Mouse (Mus musculus) ES-E14 (cell line): ENCODE data around the gene Chst7. TPM values are rescaled to one million over a fixed set of nuclear protein-coding genes. Genes with fewer than 3 reads are reported as not detected.

ENCODE experiments used
- DNase-seq: peaks from one replicate; pipeline ENCODE4 v3.0.0-alpha.2; 2013; ENCODE audit warnings: low read depth, low spot score
- H3K27ac ChIP-seq: 2 replicates; pipeline ENCODE4 v1.5.1; 2012; ENCODE audit warnings: low read depth, mild to moderate bottlenecking, low read length, moderate library complexity, mixed read lengths; ENCODE audit not compliant: poor library complexity, insufficient read depth, severe bottlenecking
- H3K36me3 ChIP-seq: 2 replicates; pipeline ENCODE4 v1.6.1; 2012; ENCODE audit warnings: mild to moderate bottlenecking, low read length, moderate library complexity, mixed read lengths; ENCODE audit not compliant: control insufficient read depth, poor library complexity, insufficient read depth, severe bottlenecking
- H3K4me1 ChIP-seq, 2 experiments: fragments of 150-350 bp in 1 of 2; sonication (generic) in 1 of 2; 2 replicates each; pipeline ENCODE4 v1.6.1; 2012; ENCODE audit warnings: low read length in 2 of 2, mild to moderate bottlenecking in 1 of 2, mixed read lengths in 1 of 2; ENCODE audit not compliant: control insufficient read depth in 2 of 2, insufficient read depth in 2 of 2, poor library complexity in 1 of 2
- H3K4me3 ChIP-seq, 2 experiments: fragments of 150-350 bp in 1 of 2; sonication (generic) in 1 of 2; 2 replicates each; pipeline ENCODE4 v1.5.1; 2012; ENCODE audit warnings: low read length in 2 of 2, low read depth in 1 of 2, mild to moderate bottlenecking in 1 of 2, mixed read lengths in 1 of 2; ENCODE audit not compliant: insufficient read depth in 1 of 2, poor library complexity in 1 of 2, severe bottlenecking in 1 of 2
- H3K9ac ChIP-seq: 2 replicates; pipeline ENCODE4 v1.6.1; 2012; ENCODE audit warnings: low read depth, mild to moderate bottlenecking, low read length, mixed read lengths; ENCODE audit not compliant: poor library complexity, insufficient read depth, severe bottlenecking
- H3K9me3 ChIP-seq: fragments of 150-350 bp; sonication (generic); 2 replicates; pipeline ENCODE4 v1.6.1; 2012; ENCODE audit warnings: low read depth, mild to moderate bottlenecking, low read length; ENCODE audit not compliant: control insufficient read depth, insufficient read depth
- CHD2 ChIP-seq: IDR thresholded peaks from 2 replicates; pipeline ENCODE4 v1.6.1; 2014; ENCODE audit warnings: mild to moderate bottlenecking, low read depth, low read length, inconsistent platforms
- HCFC1 ChIP-seq: IDR thresholded peaks from 2 replicates; pipeline ENCODE4 v1.6.1; 2012; ENCODE audit warnings: low read length, inconsistent platforms, borderline replicate concordance; ENCODE audit not compliant: insufficient read depth
- MAFK ChIP-seq: IDR thresholded peaks from 2 replicates; pipeline ENCODE4 v1.6.1; 2014; ENCODE audit warnings: mild to moderate bottlenecking, low read depth, low read length, inconsistent platforms; ENCODE audit not compliant: insufficient read depth
- ZC3H11A ChIP-seq: IDR thresholded peaks from 2 replicates; pipeline ENCODE4 v1.6.1; 2012; ENCODE audit warnings: low read depth, mild to moderate bottlenecking, inconsistent platforms, low read length, borderline replicate concordance
- ZNF384 ChIP-seq: IDR thresholded peaks from 2 replicates; pipeline ENCODE4 v1.6.1; 2012; ENCODE audit warnings: low read depth, low read length, inconsistent platforms
- in situ Hi-C, 2 experiments: fragments of 600-800 bp; cut with MboI; formaldehyde crosslinking; loops; one replicate each; pipeline ENCODE4 v1.15.1; 2025; ENCODE audit warnings: low sequenced_read_pairs in 2 of 2, inconsistent platforms in 1 of 2; ENCODE audit not compliant: unreplicated experiment in 2 of 2
- total RNA-seq: library from RNA; depleted of rRNA; stranded (reverse); fragments of 300-350 nt; gene quantifications from 2 replicates; pipeline ENCODE4 v1.2.3, GENCODE M21; 2012

Chst7 gene
- total RNA-seq, 1 experiment: 3.8 TPM

DNA sequence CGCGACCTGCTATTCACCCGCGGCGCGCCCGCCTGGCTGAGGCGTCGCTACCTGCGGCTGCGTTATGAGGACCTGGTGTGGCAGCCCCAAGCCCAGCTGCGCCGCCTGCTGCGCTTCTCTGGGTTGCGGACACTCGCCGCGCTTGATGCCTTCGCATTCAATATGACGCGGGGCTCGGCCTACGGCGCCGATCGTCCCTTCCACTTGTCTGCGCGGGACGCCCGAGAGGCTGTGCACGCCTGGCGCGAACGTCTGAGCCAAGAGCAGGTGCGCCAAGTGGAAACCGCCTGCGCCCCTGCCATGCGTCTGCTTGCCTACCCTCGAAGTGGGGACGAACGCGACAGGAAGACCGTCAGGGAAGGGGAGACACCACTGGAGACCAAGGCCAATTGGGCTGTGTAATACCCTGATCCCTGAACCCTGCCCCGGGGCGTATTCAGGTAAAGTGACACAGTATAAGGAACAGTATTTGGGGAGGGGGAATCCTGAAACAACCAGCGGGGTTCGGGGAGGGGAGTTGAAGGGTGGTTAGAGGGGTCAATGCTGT lies 1.5 kb downstream of the Chst7 start:
- Histone ChIP-seq H3K4me3 (peak overlapping the region; percentile 69 to 77), H3K36me3 (no peaks in the 10 kb centered on the region), H3K4me1 (no peaks in the 10 kb centered on the region), H3K9ac (0 out of 2 replicates have a peak overlapping the region, but pooled peaks have one; percentile 15), H3K27ac (no peak overlapping the region), H3K9me3 (no peaks in the 10 kb centered on the region)
- DNase-seq: no peak
- in situ Hi-C loops: no loop called here
- TF ChIP-seq CHD2: no peak
- no peak for TF ChIP-seq MAFK
- no peak for TF ChIP-seq ZC3H11A
- TF ChIP-seq HCFC1: no peak
- no peak for TF ChIP-seq ZNF384

DNA sequence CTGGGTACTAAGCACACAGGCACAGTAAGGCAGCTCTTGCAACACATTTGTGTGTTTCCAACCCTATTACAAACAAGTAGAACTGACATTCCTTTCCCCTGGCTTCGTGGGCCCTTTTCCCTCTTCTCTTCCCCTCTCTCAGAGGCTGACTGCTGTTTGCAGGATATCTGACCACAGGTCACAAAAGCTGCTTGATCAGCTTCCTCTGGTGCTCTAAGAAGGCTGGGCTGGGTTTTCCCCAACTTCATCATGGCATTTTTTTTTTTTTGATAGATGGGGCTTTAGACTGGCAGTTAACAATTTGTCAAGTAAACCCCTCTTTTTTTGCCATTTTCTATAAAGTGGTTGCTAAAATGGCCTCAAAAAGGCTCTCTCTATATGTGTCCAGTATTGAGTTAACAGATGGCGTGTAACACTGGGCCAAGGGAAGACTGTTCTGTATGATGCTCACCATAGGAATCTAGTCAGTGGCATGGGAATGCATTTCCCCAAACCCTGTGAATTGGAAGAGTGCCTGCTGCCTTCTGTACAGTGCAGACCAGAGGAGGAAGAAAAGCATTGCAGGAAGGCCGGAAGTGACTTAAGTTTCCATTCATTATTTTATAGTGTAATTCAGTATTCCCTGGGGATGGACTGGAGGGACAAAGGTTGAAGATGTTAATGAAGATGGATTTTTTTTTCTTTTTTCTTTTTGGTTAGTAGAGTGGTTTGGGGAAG lies 2.6 kb downstream of the Chst7 start:
- TF ChIP-seq MAFK: no peak
- TF ChIP-seq HCFC1: no peak
- no peak for TF ChIP-seq ZNF384
- no peak for TF ChIP-seq ZC3H11A
- no peak overlapping the region for H3K9ac ChIP-seq
- no peaks in the 10 kb centered on the region for H3K4me1 ChIP-seq
- no peak overlapping the region for H3K4me3 ChIP-seq
- no peak for DNase-seq
- no peaks in the 10 kb centered on the region for H3K36me3 ChIP-seq
- H3K9me3 ChIP-seq: no peaks in the 10 kb centered on the region
- H3K27ac ChIP-seq: no peak overlapping the region
- in situ Hi-C loops: no loop called here

DNA sequence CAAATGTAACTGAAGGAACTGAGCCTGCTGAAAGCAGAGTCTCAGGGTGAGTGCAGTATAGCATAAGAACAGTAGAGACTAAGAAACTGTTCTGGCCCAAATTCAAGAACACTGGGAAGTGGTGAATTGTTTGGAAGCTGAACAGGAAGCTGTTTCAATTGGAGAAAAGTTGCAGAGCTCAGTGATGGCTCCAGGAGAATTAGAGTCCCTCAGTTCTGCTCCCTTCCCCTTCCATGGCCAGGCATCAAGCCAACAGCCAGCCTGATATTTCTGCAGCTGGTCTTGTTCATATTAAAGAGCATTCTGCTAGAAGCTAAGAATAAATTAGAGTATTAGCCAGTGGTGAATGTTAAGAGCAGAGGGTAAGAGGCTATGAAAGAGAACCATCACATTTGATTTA lies 7.3 kb downstream of the Chst7 start:
- no peak overlapping the region for H3K27ac ChIP-seq
- H3K9ac ChIP-seq: no peak overlapping the region
- in situ Hi-C loops: no loop called here
- no peak overlapping the region for H3K4me3 ChIP-seq
- TF ChIP-seq MAFK (no peak), ZNF384 (no peak), CHD2 (no peak), ZC3H11A (no peak), HCFC1 (no peak)
- no peak for DNase-seq
- no peaks in the 10 kb centered on the region for H3K4me1 ChIP-seq
- no peaks in the 10 kb centered on the region for H3K9me3 ChIP-seq
- H3K36me3 ChIP-seq: no peaks in the 10 kb centered on the region

DNA sequence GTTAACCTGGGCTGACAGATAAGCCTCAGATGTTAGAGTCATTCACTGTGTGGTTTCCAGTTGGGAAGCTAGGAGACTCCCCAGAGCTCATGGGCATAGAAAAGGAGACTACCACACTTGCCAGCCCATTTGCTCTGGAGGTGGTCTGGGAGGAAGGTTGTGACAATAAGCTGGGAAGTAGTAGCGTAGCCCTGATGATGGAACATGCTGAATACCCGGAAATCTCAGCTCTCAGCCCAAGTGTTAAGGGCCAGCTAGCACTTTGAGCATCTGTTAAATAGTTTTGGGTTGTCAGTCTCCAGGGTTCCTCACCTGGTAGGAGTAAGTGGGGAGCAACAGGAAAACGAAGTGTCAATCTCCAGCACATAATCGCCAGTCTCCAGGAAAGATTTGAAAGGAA lies 10.8 kb downstream of the Chst7 start:
- Histone ChIP-seq H3K9me3 (no peaks in the 10 kb centered on the region), H3K4me1 (no peaks in the 10 kb centered on the region), H3K36me3 (no peaks in the 10 kb centered on the region), H3K4me3 (no peak overlapping the region), H3K27ac (no peak overlapping the region), H3K9ac (no peak overlapping the region)
- TF ChIP-seq MAFK (no peak), CHD2 (no peak), HCFC1 (no peak), ZNF384 (no peak), ZC3H11A (no peak)
- DNase-seq: no peak
- in situ Hi-C loops: no loop called here
